Mouse (Mus musculus): ENCODE data around the gene Pus10.

- no peak for TF ChIP-seq POLR2A (IDR thresholded peaks at IDR 0.05; ENCODE audit: low read depth, low read length)
- TF ChIP-seq CTCF (IDR thresholded peaks at IDR 0.05; ENCODE audit: borderline replicate concordance, insufficient read depth, low read length), result no peak
These were observed 13.7 kb downstream of the Pus10 start for GRCm38 (mm10) chr11:23679044-23679642.

Measured in embryonic fibroblast, embryonic 13.5 days (primary cell).